Mouse (Mus musculus): ENCODE data around the gene Mettl7b.

GRCm38 (mm10) chr10:128934997-128935787 lies 25.6 kb downstream of the Mettl7b start:
- TF ChIP-seq ZC3H11A (IDR thresholded peaks at IDR 0.05; ENCODE audit: borderline replicate concordance, low read depth, low read length) (no peak), CHD2 (IDR thresholded peaks at IDR 0.05; ENCODE audit: low read depth, low read length) (no peak)
